Mouse (Mus musculus) macrophage (primary cell): ENCODE data around the gene Stac. TPM values are rescaled to one million over a fixed set of nuclear protein-coding genes. Genes with fewer than 3 reads are reported as not detected.

Experiments
- H3K27ac ChIP-seq: fragments of 350-480 bp; formaldehyde crosslinking; 2 replicates; pipeline ENCODE4 v1.9.0; 2021
- H3K36me3 ChIP-seq: fragments of 350-480 bp; formaldehyde crosslinking; 2 replicates; pipeline ENCODE4 v1.9.0; 2021; ENCODE audit errors: inconsistent target
- H3K4me3 ChIP-seq: fragments of 350-480 bp; formaldehyde crosslinking; 2 replicates; pipeline ENCODE4 v1.9.0; 2021; ENCODE audit errors: inconsistent target
- H3K79me2 ChIP-seq: fragments of 350-480 bp; formaldehyde crosslinking; 2 replicates; pipeline ENCODE4 v1.9.0; 2021; ENCODE audit errors: inconsistent target
- WGBS: methylation state at CpG from one replicate; pipeline ENCODE4 v1.1.7; 2026; ENCODE audit warnings: inconsistent platforms; ENCODE audit not compliant: missing documents; 5-methylcytosine and 5-hydroxymethylcytosine counted together
- polyA plus RNA-seq: library from polyadenylated mRNA; stranded (reverse); fragments of 250-400 nt; gene quantifications from 3 replicates; pipeline ENCODE4 v1.2.4, GENCODE M21; 2018; ENCODE audit warnings: inconsistent platforms

Stac gene
- polyA plus RNA-seq, 1 experiment from 2014 or later, result not detected

DNA sequence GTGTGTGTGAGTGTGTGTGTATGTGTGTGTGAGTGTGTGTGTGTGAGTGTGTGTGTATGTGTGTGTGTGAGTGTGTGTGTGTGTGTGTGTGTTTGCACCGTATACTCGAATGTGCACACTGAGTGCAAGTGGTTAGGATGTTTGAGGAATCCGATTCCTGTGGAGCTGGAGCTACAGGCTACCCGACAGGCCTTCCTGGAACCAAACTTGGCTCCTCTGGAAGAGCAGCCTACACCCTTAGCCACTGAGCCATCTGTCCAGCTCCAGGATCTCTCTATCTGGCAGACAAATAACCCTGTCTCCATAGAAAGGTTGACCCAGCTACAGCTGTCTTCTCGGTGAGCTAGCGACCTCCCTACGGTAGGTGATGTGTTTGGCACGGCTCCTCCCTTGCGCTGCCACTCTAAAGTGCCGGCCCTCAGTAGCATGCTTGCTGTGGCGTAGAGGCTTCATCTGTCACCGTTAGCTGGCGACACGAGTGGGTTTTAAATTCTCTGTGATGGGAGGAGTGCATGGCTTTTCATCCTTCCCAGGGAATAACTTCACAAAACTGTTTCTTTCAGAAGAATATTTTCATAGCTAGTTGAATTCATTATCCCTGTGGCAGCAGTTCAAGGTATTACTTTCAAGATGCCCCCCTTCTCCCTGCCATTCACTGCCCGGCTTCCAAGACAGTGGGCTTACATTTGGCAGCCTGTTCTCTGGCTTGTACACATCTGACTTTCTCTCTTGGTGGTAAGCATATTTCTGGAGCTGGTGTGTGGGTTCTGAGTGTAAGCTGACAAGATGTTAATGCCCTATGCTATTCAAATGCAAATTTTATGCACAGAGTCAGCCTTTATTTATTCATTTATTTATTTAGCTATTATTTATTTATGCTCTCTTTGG lies 175.3 kb downstream of the Stac start:
- no peak overlapping the region for H3K27ac ChIP-seq
- H3K79me2 ChIP-seq, result no peaks in the 10 kb centered on the region
- H3K36me3 ChIP-seq, result no peaks in the 10 kb centered on the region
- 92% methylated on average over 13 of the region's 15 CpGs for WGBS
- H3K4me3 ChIP-seq, result no peak overlapping the region
